Mouse (Mus musculus) liver, adult 2 months (tissue): Measurements from ENCODE around the gene Plin2.

ENCODE experiments used
- CTCF ChIP-seq: fragments of 200-500 bp; IDR thresholded peaks from 2 replicates; pipeline ENCODE4 v1.5.1; 2011; ENCODE audit warnings: low read depth, low read length, control low read depth
- POLR2A ChIP-seq: fragments of 200-500 bp; IDR thresholded peaks from 2 replicates; pipeline ENCODE4 v1.6.1; 2011; ENCODE audit warnings: low read length, control low read depth; ENCODE audit not compliant: insufficient read depth; ENCODE audit errors: extremely low read depth

DNA sequence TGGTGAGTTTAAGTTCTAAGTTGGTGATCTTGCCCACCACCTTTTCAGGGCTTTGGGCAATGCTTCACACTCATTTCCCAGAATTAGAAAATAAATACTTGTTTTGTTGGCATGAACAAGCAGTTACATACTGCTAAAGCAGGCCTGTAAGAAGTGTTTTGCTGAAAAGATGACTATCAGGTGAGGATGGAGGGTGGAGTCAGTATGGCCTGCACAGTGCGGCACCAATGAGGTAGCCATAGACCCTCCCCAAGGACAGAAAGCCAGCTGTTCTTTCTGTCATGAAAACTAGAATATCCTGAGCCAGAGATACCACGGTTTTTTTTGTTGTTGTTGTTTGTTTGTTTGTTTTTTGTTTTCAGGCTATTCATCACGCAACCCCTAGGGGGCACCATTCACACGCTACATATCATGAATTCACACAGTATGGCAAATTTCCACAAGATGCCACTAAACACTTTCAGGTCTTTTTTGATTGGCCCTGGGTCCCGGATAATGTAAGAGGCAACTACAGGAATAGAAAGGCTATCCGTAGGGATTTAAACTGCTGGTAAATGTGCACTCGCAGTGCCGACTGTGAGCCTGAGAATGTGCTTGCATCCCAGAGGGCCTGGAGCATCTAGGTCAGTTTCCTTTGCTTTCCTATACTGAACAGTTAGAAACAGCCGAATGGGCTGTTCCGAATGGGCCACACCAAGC is 18.0 kb downstream of the Plin2 start:
- TF ChIP-seq CTCF (no peak), POLR2A (no peak)
